Mouse (Mus musculus): ENCODE data around the gene Aqp3.

- TF ChIP-seq TAL1 (IDR thresholded peaks at IDR 0.05; ENCODE audit: low read length), result no peak
- no peak for TF ChIP-seq GATA1 (IDR thresholded peaks at IDR 0.05; ENCODE audit: low read length)
Measured at GRCm38 (mm10) chr4:41107440-41107839, 9.5 kb upstream of the Aqp3 start.
